Mouse (Mus musculus): Measurements from ENCODE around the gene Zbtb34. TPM values are rescaled to one million over a fixed set of nuclear protein-coding genes. Genes with fewer than 3 reads are reported as not detected.
A peak's percentile ranks its signal among the peaks of the same experiment; 100 is the strongest.

Gene Zbtb34
- 5.8 and 7.4 TPM in 2 replicates for polyA plus RNA-seq (2015; fragmentation: Nextera tagmentation; extraction: Ambion mirVana)

- Histone ChIP-seq H3K4me2 (replicated peaks) (peak within 1 kb of the TSS; percentile 87), H3K4me1 (peaks cover 38% of the 10 kb centered on the region), H3K27me3 (no peaks in the 10 kb centered on the region), H3K4me3 (peak within 1 kb of the TSS; percentile 99), H3K36me3 (peaks cover 15% of the 10 kb centered on the region), H3K27ac (peak within 1 kb of the TSS; percentile 79), H3K9me3 (no peaks in the 10 kb centered on the region), H3K9ac (peak within 1 kb of the TSS; percentile 96)
- peak; percentile 69 for ATAC-seq (ENCODE audit: low FRiP score, low read depth)
- under 1% methylated on average over 84 of the region's 102 CpGs for WGBS
These were observed at the start of gene Zbtb34 for GRCm38 (mm10) chr2:33430771-33431699. Gene Zbtb34, minus strand, starts transcription at chr2:33431324.

DNA sequence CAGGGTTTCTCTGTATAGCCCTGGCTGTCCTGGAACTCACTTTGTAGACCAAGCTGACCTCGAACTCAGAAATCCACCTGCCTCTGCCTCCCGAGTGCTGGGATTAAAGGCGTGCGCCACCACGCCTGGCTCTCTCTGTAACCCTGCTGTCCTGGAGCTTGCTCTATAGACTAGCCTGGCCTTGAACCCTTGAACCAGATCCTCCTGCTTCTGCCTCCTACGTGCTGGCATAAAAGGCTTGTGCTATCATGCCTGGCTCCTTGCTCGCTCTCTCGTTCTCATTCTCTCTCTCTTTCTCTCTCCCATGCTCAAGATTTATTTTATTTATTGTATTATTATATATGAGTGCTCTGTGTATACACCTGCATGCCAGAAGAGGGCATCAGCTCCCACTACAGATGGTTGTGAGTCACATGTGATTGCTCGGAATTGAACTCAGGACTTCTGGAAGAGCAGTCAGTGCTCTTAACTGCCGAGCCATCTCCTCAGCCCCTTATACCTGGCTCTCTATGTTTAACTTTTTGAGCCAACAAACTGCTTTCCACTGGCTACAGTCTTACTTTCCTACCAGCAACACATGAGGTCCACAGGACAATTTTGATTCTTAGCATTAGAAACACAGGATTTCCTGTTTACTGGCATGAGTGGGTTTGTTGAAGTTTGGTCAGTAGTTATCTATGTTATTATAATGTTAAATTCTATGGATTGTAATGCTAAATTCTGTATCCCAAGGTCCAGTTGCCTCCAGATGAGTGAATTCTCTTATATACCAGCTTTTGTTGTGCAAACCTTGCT, 47.0 kb upstream of the Zbtb34 start:
- no peaks in the 10 kb centered on the region for H3K36me3 ChIP-seq
- H3K4me2 ChIP-seq (replicated peaks), result no peak overlapping the region
- no peaks in the 10 kb centered on the region for H3K27me3 ChIP-seq
- 0 out of 2 replicates have a peak, but pooled peaks cover 6% of the 10 kb centered on the region for H3K4me1 ChIP-seq
- ATAC-seq (ENCODE audit: low FRiP score, low read depth), result no peak
- H3K27ac ChIP-seq, result no peak overlapping the region
- WGBS, result 89% methylated on average over 10 of the region's 10 CpGs
- H3K4me3 ChIP-seq, result no peak overlapping the region
- no peak overlapping the region for H3K9ac ChIP-seq
- H3K9me3 ChIP-seq, result no peaks in the 10 kb centered on the region

DNA sequence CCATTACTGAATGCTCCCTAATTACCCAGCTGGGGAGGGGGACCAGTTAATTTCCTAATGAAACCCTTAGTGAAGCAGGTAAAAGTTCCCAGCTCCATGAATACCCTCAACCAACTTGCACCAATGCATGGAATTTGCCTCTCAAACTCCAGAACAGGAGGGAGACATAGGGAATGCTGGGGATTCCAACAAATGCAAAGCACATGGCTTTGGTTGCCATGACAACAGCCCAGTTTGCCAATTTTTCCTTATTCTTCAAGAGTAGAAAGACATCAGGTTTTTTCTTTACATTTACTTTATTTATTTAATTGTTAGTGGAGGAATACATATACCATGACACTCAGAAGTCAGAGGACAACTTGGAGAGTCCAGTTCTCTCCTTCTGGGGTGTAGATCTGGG, 44.8 kb upstream of the Zbtb34 start:
- Histone ChIP-seq H3K9ac (no peak overlapping the region), H3K4me2 (replicated peaks) (no peak overlapping the region), H3K4me3 (no peak overlapping the region), H3K27ac (no peak overlapping the region), H3K4me1 (0 out of 2 replicates have a peak, but pooled peaks cover 6% of the 10 kb centered on the region), H3K9me3 (0 out of 2 replicates have a peak, but pooled peaks cover 4% of the 10 kb centered on the region), H3K27me3 (no peaks in the 10 kb centered on the region), H3K36me3 (no peaks in the 10 kb centered on the region)
- ATAC-seq (ENCODE audit: low FRiP score, low read depth), result no peak

- Histone ChIP-seq H3K4me2 (replicated peaks) (peak within 1 kb of the TSS; percentile 93), H3K4me1 (peaks cover 24% of the 10 kb centered on the region), H3K27me3 (no peaks in the 10 kb centered on the region), H3K9me3 (0 out of 2 replicates have a peak, but pooled peaks cover 4% of the 10 kb centered on the region), H3K9ac (peak within 1 kb of the TSS; percentile 96), H3K27ac (no peak within 1 kb of the TSS), H3K36me3 (peaks cover 7% of the 10 kb centered on the region), H3K4me3 (peak within 1 kb of the TSS; percentile 96)
- 5% methylated on average over 36 of the region's 36 CpGs for WGBS
- ATAC-seq (ENCODE audit: low FRiP score, low read depth), result peak; percentile 95
These were observed 37.5 kb upstream of the Zbtb34 start, which contains the start of gene Zbtb43 for GRCm38 (mm10) chr2:33468466-33469097. Gene Zbtb43, minus strand, starts transcription at chr2:33468559.

GRCm38 (mm10) chr2:33467546-33468465, 36.7 kb upstream of the Zbtb34 start:
- 5% methylated on average over 57 of the region's 57 CpGs for WGBS
- Histone ChIP-seq H3K4me2 (replicated peaks) (peak overlapping the region; percentile 93), H3K9ac (peak overlapping the region; percentile 96), H3K27ac (no peak overlapping the region), H3K4me1 (peaks cover 24% of the 10 kb centered on the region), H3K36me3 (peaks cover 15% of the 10 kb centered on the region), H3K4me3 (peak overlapping the region; percentile 96), H3K9me3 (0 out of 2 replicates have a peak, but pooled peaks cover 3% of the 10 kb centered on the region), H3K27me3 (no peaks in the 10 kb centered on the region)
- ATAC-seq (ENCODE audit: low FRiP score, low read depth), result peak; percentile 64

GRCm38 (mm10) chr2:33465966-33466365, 34.8 kb upstream of the Zbtb34 start:
- H3K27me3 ChIP-seq, result no peaks in the 10 kb centered on the region
- 77% methylated on average over 4 of the region's 4 CpGs for WGBS
- no peak overlapping the region for H3K27ac ChIP-seq
- H3K4me1 ChIP-seq, result peaks cover 24% of the 10 kb centered on the region
- peaks cover 32% of the 10 kb centered on the region for H3K36me3 ChIP-seq
- H3K9me3 ChIP-seq, result no peaks in the 10 kb centered on the region
- peak overlapping the region; percentile 35; the same call in 1 of the 2 replicates for H3K9ac ChIP-seq
- no peak overlapping the region for H3K4me3 ChIP-seq
- no peak overlapping the region for H3K4me2 ChIP-seq (replicated peaks)
- no peak for ATAC-seq (ENCODE audit: low FRiP score, low read depth)

DNA sequence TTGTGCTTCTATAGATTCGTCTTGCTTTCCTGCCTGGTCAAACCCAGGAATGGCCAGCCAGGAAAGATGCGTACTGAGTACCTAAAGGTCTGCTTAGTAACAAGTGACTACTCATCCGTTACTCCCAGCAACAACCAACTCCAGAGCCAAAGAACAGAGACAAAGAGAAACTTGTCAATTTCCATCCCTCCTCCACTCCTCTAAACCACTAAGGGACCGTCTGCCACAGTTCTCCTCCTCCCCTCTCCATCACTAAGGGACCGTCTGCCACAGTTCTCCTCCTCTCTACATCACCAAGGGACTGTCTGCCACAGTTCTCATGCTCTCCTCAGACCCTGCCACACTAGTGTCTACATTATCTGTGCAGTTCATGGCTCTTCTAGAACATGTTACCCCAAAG, 34.1 kb upstream of the Zbtb34 start:
- H3K4me2 ChIP-seq (replicated peaks), result no peak overlapping the region
- no peak for ATAC-seq (ENCODE audit: low FRiP score, low read depth)
- peaks cover 39% of the 10 kb centered on the region for H3K36me3 ChIP-seq
- no peaks in the 10 kb centered on the region for H3K27me3 ChIP-seq
- H3K9ac ChIP-seq, result no peak overlapping the region
- whole genome bisulfite sequencing, result 79% methylated on average over 5 of the region's 5 CpGs
- H3K27ac ChIP-seq, result no peak overlapping the region
- no peak overlapping the region for H3K4me3 ChIP-seq
- H3K9me3 ChIP-seq, result no peaks in the 10 kb centered on the region
- peaks cover 24% of the 10 kb centered on the region for H3K4me1 ChIP-seq

GRCm38 (mm10) chr2:33462066-33462465, 30.9 kb upstream of the Zbtb34 start:
- Histone ChIP-seq H3K4me3 (no peak overlapping the region), H3K4me2 (replicated peaks) (no peak overlapping the region), H3K27me3 (no peaks in the 10 kb centered on the region), H3K27ac (no peak overlapping the region), H3K4me1 (peaks cover 16% of the 10 kb centered on the region), H3K36me3 (peaks cover 60% of the 10 kb centered on the region), H3K9me3 (no peaks in the 10 kb centered on the region), H3K9ac (no peak overlapping the region)
- 90% methylated on average over 7 of the region's 7 CpGs for WGBS
- no peak for ATAC-seq (ENCODE audit: low FRiP score, low read depth)

DNA sequence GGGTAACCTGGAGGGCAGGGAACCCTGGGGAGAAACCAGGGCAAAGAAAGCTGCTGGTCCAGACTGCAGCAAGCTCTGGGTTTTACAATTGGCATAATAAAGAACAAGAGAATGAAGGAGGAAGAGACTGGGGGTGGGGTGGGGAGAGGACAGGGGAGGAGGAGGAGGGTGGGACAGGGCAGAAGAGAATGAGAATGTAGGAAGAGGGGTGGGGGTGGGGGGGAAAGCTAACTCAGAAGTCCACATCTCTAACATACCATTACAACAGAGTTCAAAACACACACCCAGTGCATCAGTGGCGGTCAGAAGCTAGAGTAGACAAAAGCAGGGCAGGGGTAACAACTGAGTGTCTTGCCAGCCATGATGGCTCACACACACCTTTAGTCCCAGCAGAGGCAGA, 29.9 kb upstream of the Zbtb34 start:
- ATAC-seq (ENCODE audit: low FRiP score, low read depth), result no peak

GRCm38 (mm10) chr2:33459660-33460059, 28.5 kb upstream of the Zbtb34 start:
- no peaks in the 10 kb centered on the region for H3K27me3 ChIP-seq
- ATAC-seq (ENCODE audit: low FRiP score, low read depth), result no peak
- 86% methylated on average over 4 of the region's 4 CpGs for WGBS
- no peak overlapping the region for H3K9ac ChIP-seq
- no peaks in the 10 kb centered on the region for H3K4me1 ChIP-seq
- H3K4me2 ChIP-seq (replicated peaks), result no peak overlapping the region
- no peaks in the 10 kb centered on the region for H3K9me3 ChIP-seq
- peaks cover 81% of the 10 kb centered on the region for H3K36me3 ChIP-seq
- H3K27ac ChIP-seq, result no peak overlapping the region
- H3K4me3 ChIP-seq, result no peak overlapping the region

More for the DNA sequence above, 29.9 kb upstream of the Zbtb34 start:
- H3K4me1 ChIP-seq, result peaks cover 6% of the 10 kb centered on the region
- 82% methylated on average over 1 of the region's 1 CpGs for WGBS
- H3K36me3 ChIP-seq, result peaks cover 67% of the 10 kb centered on the region
- H3K9me3 ChIP-seq, result no peaks in the 10 kb centered on the region
- H3K4me2 ChIP-seq (replicated peaks), result no peak overlapping the region
- no peak overlapping the region for H3K27ac ChIP-seq
- no peak overlapping the region for H3K9ac ChIP-seq
- no peaks in the 10 kb centered on the region for H3K27me3 ChIP-seq
- H3K4me3 ChIP-seq, result no peak overlapping the region

DNA sequence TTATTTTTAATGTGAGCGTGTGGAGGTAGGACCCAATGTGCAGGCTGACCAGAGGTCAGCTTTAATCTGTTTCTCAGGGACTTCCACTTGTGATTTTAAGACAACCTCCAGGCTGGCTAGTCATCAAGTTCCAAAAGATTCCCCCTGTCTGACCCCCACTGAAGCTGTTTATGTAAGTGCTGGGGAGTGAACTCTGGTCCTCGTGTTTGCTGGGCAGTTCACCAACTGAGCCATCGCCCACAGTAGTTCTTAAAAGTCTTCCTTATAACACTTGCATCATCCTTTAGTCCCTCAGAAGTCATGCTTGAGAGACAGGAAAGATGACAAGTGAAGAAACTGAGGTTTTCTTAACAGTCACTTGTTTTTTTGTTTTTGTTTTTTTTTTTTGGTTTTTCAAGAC, 25.6 kb upstream of the Zbtb34 start:
- H3K9ac ChIP-seq, result no peak overlapping the region
- H3K27ac ChIP-seq, result no peak overlapping the region
- no peaks in the 10 kb centered on the region for H3K27me3 ChIP-seq
- no peak overlapping the region for H3K4me3 ChIP-seq
- H3K4me2 ChIP-seq (replicated peaks), result no peak overlapping the region
- H3K9me3 ChIP-seq, result no peaks in the 10 kb centered on the region
- H3K4me1 ChIP-seq, result no peaks in the 10 kb centered on the region
- no peak for ATAC-seq (ENCODE audit: low FRiP score, low read depth)
- peaks cover 84% of the 10 kb centered on the region for H3K36me3 ChIP-seq
- 88% methylated on average over 3 of the region's 3 CpGs for WGBS
